Mouse (Mus musculus) testis, adult 2 months (tissue): ENCODE data around the gene Ppm1m.

Source experiments
- CTCF ChIP-seq: fragments of 200-500 bp; IDR thresholded peaks from 2 replicates; pipeline ENCODE4 v1.5.1; 2012; ENCODE audit warnings: low read depth, mild to moderate bottlenecking, inconsistent platforms, low read length, moderate library complexity; ENCODE audit not compliant: control insufficient read depth, insufficient read depth, insufficient replicate concordance
- POLR2A ChIP-seq: fragments of 200-500 bp; IDR thresholded peaks from 2 replicates; pipeline ENCODE4 v1.6.1; 2012; ENCODE audit warnings: low read depth, mild to moderate bottlenecking, inconsistent platforms, low read length, moderate library complexity; ENCODE audit not compliant: control insufficient read depth

- no peak for TF ChIP-seq CTCF
- TF ChIP-seq POLR2A, result no peak
Observed at GRCm38 (mm10) chr9:106148541-106149398, 50.8 kb downstream of the Ppm1m start.
